Mouse (Mus musculus): ENCODE measurements around the gene Lhx4. TPM values are rescaled to one million over a fixed set of nuclear protein-coding genes. Genes with fewer than 3 reads are reported as not detected.

The Lhx4 gene
- total RNA-seq, 1 experiment = 0.13 TPM

GRCm38 (mm10) chr1:155750517-155751178, 836 bp downstream of the Lhx4 start:
- no peak overlapping the region for H3K4me3 ChIP-seq (ENCODE audit: insufficient read depth in 1 of 2, low read depth in 1 of 2, low read length in 2 of 2, poor library complexity in 1 of 2, severe bottlenecking in 1 of 2)
- H3K27ac ChIP-seq (ENCODE audit: insufficient read depth, low read depth, low read length, poor library complexity, severe bottlenecking) = no peak overlapping the region
- H3K9me3 ChIP-seq (ENCODE audit: control insufficient read depth, insufficient read depth, low read depth, low read length) = no peaks in the 10 kb centered on the region
- H3K9ac ChIP-seq (ENCODE audit: insufficient read depth, low read depth, low read length, poor library complexity, severe bottlenecking) = no peak overlapping the region
- no peaks in the 10 kb centered on the region for H3K4me1 ChIP-seq (ENCODE audit: control insufficient read depth in 2 of 2, insufficient read depth in 2 of 2, low read length in 2 of 2, poor library complexity in 1 of 2)
- H3K36me3 ChIP-seq (ENCODE audit: control insufficient read depth, insufficient read depth, low read length, poor library complexity, severe bottlenecking) = no peaks in the 10 kb centered on the region
- in situ Hi-C loops (cut with MboI; ENCODE audit: low sequenced_read_pairs in 2 of 2, unreplicated experiment in 2 of 2) = no loop called here
- no peak for TF ChIP-seq ZNF384 (IDR thresholded peaks at IDR 0.05; ENCODE audit: low read depth, low read length)
- no peak for TF ChIP-seq HCFC1 (IDR thresholded peaks at IDR 0.05; ENCODE audit: borderline replicate concordance, insufficient read depth, low read length)
- no peak for TF ChIP-seq ZC3H11A (IDR thresholded peaks at IDR 0.05; ENCODE audit: borderline replicate concordance, low read depth, low read length)
- no peak for TF ChIP-seq MAFK (IDR thresholded peaks at IDR 0.05; ENCODE audit: insufficient read depth, low read depth, low read length)
- TF ChIP-seq CHD2 (IDR thresholded peaks at IDR 0.05; ENCODE audit: low read depth, low read length) = no peak
- DNase-seq (ENCODE audit: low read depth, low spot score) = no peak

GRCm38 (mm10) chr1:155747911-155748310, 3.6 kb downstream of the Lhx4 start:
- Histone ChIP-seq H3K9me3 (ENCODE audit: control insufficient read depth, insufficient read depth, low read depth, low read length) (no peaks in the 10 kb centered on the region), H3K27ac (ENCODE audit: insufficient read depth, low read depth, low read length, poor library complexity, severe bottlenecking) (no peak overlapping the region), H3K9ac (ENCODE audit: insufficient read depth, low read depth, low read length, poor library complexity, severe bottlenecking) (no peak overlapping the region), H3K4me1 (ENCODE audit: control insufficient read depth in 2 of 2, insufficient read depth in 2 of 2, low read length in 2 of 2, poor library complexity in 1 of 2) (no peaks in the 10 kb centered on the region; a peak in 1 of 4 replicates), H3K4me3 (ENCODE audit: insufficient read depth in 1 of 2, low read depth in 1 of 2, low read length in 2 of 2, poor library complexity in 1 of 2, severe bottlenecking in 1 of 2) (no peak overlapping the region), H3K36me3 (ENCODE audit: control insufficient read depth, insufficient read depth, low read length, poor library complexity, severe bottlenecking) (no peaks in the 10 kb centered on the region)
- TF ChIP-seq ZNF384 (IDR thresholded peaks at IDR 0.05; ENCODE audit: low read depth, low read length) (no peak), CHD2 (IDR thresholded peaks at IDR 0.05; ENCODE audit: low read depth, low read length) (no peak), MAFK (IDR thresholded peaks at IDR 0.05; ENCODE audit: insufficient read depth, low read depth, low read length) (no peak), HCFC1 (IDR thresholded peaks at IDR 0.05; ENCODE audit: borderline replicate concordance, insufficient read depth, low read length) (no peak), ZC3H11A (IDR thresholded peaks at IDR 0.05; ENCODE audit: borderline replicate concordance, low read depth, low read length) (no peak)
- in situ Hi-C loops (cut with MboI; ENCODE audit: low sequenced_read_pairs in 2 of 2, unreplicated experiment in 2 of 2) = loop anchor here (25.0 kb wide), 2 partner anchors 511 to 661 kb away; partner anchors contain the start of genes Ier5 (in 2 of the 2) and BC034090 (in 1 of the 2)
- DNase-seq (ENCODE audit: low read depth, low spot score) = no peak

- Histone ChIP-seq H3K9ac (ENCODE audit: insufficient read depth, low read depth, low read length, poor library complexity, severe bottlenecking) (no peak overlapping the region), H3K4me3 (ENCODE audit: insufficient read depth in 1 of 2, low read depth in 1 of 2, low read length in 2 of 2, poor library complexity in 1 of 2, severe bottlenecking in 1 of 2) (no peak overlapping the region), H3K27ac (ENCODE audit: insufficient read depth, low read depth, low read length, poor library complexity, severe bottlenecking) (no peak overlapping the region), H3K4me1 (ENCODE audit: control insufficient read depth in 2 of 2, insufficient read depth in 2 of 2, low read length in 2 of 2, poor library complexity in 1 of 2) (no peaks in the 10 kb centered on the region; a peak in 1 of 4 replicates), H3K9me3 (ENCODE audit: control insufficient read depth, insufficient read depth, low read depth, low read length) (no peaks in the 10 kb centered on the region), H3K36me3 (ENCODE audit: control insufficient read depth, insufficient read depth, low read length, poor library complexity, severe bottlenecking) (no peaks in the 10 kb centered on the region)
- TF ChIP-seq ZNF384 (IDR thresholded peaks at IDR 0.05; ENCODE audit: low read depth, low read length) (no peak), ZC3H11A (IDR thresholded peaks at IDR 0.05; ENCODE audit: borderline replicate concordance, low read depth, low read length) (no peak), MAFK (IDR thresholded peaks at IDR 0.05; ENCODE audit: insufficient read depth, low read depth, low read length) (no peak), CHD2 (IDR thresholded peaks at IDR 0.05; ENCODE audit: low read depth, low read length) (no peak), HCFC1 (IDR thresholded peaks at IDR 0.05; ENCODE audit: borderline replicate concordance, insufficient read depth, low read length) (no peak)
- in situ Hi-C loops (cut with MboI; ENCODE audit: low sequenced_read_pairs in 2 of 2, unreplicated experiment in 2 of 2) = loop anchor here (25.0 kb wide), 2 partner anchors 510 to 660 kb away; partner anchors contain the start of genes Ier5 (in 2 of the 2) and BC034090 (in 1 of the 2)
- no peak for DNase-seq (ENCODE audit: low read depth, low spot score)
These were observed 4.5 kb downstream of the Lhx4 start for GRCm38 (mm10) chr1:155747011-155747410.

GRCm38 (mm10) chr1:155742411-155743363, 8.8 kb downstream of the Lhx4 start:
- Histone ChIP-seq H3K4me1 (ENCODE audit: control insufficient read depth in 2 of 2, insufficient read depth in 2 of 2, low read length in 2 of 2, poor library complexity in 1 of 2) (peaks cover 0 to 2% of the 10 kb centered on the region in 2 experiments; a peak in 1 of 4 replicates), H3K36me3 (ENCODE audit: control insufficient read depth, insufficient read depth, low read length, poor library complexity, severe bottlenecking) (no peaks in the 10 kb centered on the region), H3K4me3 (ENCODE audit: insufficient read depth in 1 of 2, low read depth in 1 of 2, low read length in 2 of 2, poor library complexity in 1 of 2, severe bottlenecking in 1 of 2) (peak overlapping the region; percentile 78 to 86), H3K27ac (ENCODE audit: insufficient read depth, low read depth, low read length, poor library complexity, severe bottlenecking) (no peak overlapping the region), H3K9ac (ENCODE audit: insufficient read depth, low read depth, low read length, poor library complexity, severe bottlenecking) (peak overlapping the region; percentile 30; the same call in 1 of the 2 replicates), H3K9me3 (ENCODE audit: control insufficient read depth, insufficient read depth, low read depth, low read length) (no peaks in the 10 kb centered on the region)
- in situ Hi-C loops (cut with MboI; ENCODE audit: low sequenced_read_pairs in 2 of 2, unreplicated experiment in 2 of 2) = loop anchor here (25.0 kb wide), 2 partner anchors 505 to 655 kb away; partner anchors contain the start of genes Ier5 (in 2 of the 2) and BC034090 (in 1 of the 2)
- DNase-seq (ENCODE audit: low read depth, low spot score) = no peak
- TF ChIP-seq MAFK (IDR thresholded peaks at IDR 0.05; ENCODE audit: insufficient read depth, low read depth, low read length) (no peak), HCFC1 (IDR thresholded peaks at IDR 0.05; ENCODE audit: borderline replicate concordance, insufficient read depth, low read length) (0 out of 2 replicates have a peak, but pooled peaks have one; percentile 55), ZNF384 (IDR thresholded peaks at IDR 0.05; ENCODE audit: low read depth, low read length) (peak; percentile 83), ZC3H11A (IDR thresholded peaks at IDR 0.05; ENCODE audit: borderline replicate concordance, low read depth, low read length) (no peak), CHD2 (IDR thresholded peaks at IDR 0.05; ENCODE audit: low read depth, low read length) (no peak)
